Mouse (Mus musculus) embryonic fibroblast, embryonic 13.5 days (primary cell): ENCODE measurements around the gene Klhl12. TPM values are rescaled to one million over a fixed set of nuclear protein-coding genes. Genes with fewer than 3 reads are reported as not detected.
A peak's percentile ranks its signal among the peaks of the same experiment; 100 is the strongest.
"Not testable (repeated sequence)": the region's sequence is repeated elsewhere in the genome, so short reads cannot be mapped to it uniquely, and the experiment has no call there.

Experiments used
- H3K27ac ChIP-seq: 2 replicates; pipeline ENCODE4 v1.5.1; 2012; ENCODE audit warnings: low read length, control low read depth, inconsistent platforms; ENCODE audit not compliant: insufficient read depth
- H3K4me1 ChIP-seq: 2 replicates; pipeline ENCODE4 v1.6.1; 2011; ENCODE audit warnings: low read length; ENCODE audit not compliant: control insufficient read depth, insufficient read depth
- H3K4me3 ChIP-seq: 2 replicates; pipeline ENCODE4 v1.5.1; 2011; ENCODE audit warnings: mild to moderate bottlenecking, control low read depth, low read length; ENCODE audit not compliant: insufficient read depth
- CTCF ChIP-seq: IDR thresholded peaks from 2 replicates; pipeline ENCODE4 v1.5.1; 2011; ENCODE audit warnings: mild to moderate bottlenecking, control low read depth, low read length, moderate library complexity, borderline replicate concordance; ENCODE audit not compliant: insufficient read depth
- POLR2A ChIP-seq: IDR thresholded peaks from 2 replicates; pipeline ENCODE4 v1.6.1; 2011; ENCODE audit warnings: low read depth, mild to moderate bottlenecking, control low read depth, low read length, moderate library complexity
- polyA plus RNA-seq: library from polyadenylated mRNA; stranded (reverse); fragments of >200 nt; gene quantifications from 2 replicates; pipeline ENCODE4 v1.2.4, GENCODE M21; 2011; ENCODE audit warnings: low read depth; ENCODE audit not compliant: missing spikeins, insufficient read length

Klhl12 gene
- polyA plus RNA-seq, 1 experiment: 16.4 TPM

GRCm38 (mm10) chr1:134513876-134514590 is 58.7 kb downstream of the Klhl12 start:
- no peak for TF ChIP-seq POLR2A
- TF ChIP-seq CTCF: no peak

GRCm38 (mm10) chr1:134515891-134516290 is 60.6 kb downstream of the Klhl12 start:
- no peak overlapping the region for H3K27ac ChIP-seq
- TF ChIP-seq POLR2A (no peak), CTCF (no peak)
- H3K4me3 ChIP-seq: no peak overlapping the region
- peaks cover 10% of the 10 kb centered on the region for H3K4me1 ChIP-seq

More at GRCm38 (mm10) chr1:134513876-134514590, 58.7 kb downstream of the Klhl12 start:
- H3K4me3 ChIP-seq: peak overlapping the region; percentile 7; the same call in 1 of the 2 replicates
- no peak overlapping the region for H3K27ac ChIP-seq
- peaks cover 10% of the 10 kb centered on the region for H3K4me1 ChIP-seq

GRCm38 (mm10) chr1:134516491-134517198 is 61.3 kb downstream of the Klhl12 start:
- H3K4me3 ChIP-seq: no peak overlapping the region
- H3K27ac ChIP-seq: peak overlapping the region; percentile 25; the same call in 1 of the 2 replicates
- H3K4me1 ChIP-seq: peaks cover 10% of the 10 kb centered on the region
- TF ChIP-seq CTCF: no peak
- no peak for TF ChIP-seq POLR2A

- H3K27ac ChIP-seq, H3K4me1 ChIP-seq, H3K4me3 ChIP-seq: not testable (repeated sequence)
Measured at GRCm38 (mm10) chr1:134517841-134518240, 62.5 kb downstream of the Klhl12 start.

- peaks cover 7% of the 10 kb centered on the region for H3K4me1 ChIP-seq
- H3K4me3 ChIP-seq: no peak overlapping the region
- TF ChIP-seq POLR2A (no peak), CTCF (peak; percentile 73; the same call in 1 of the 2 replicates)
- no peak overlapping the region for H3K27ac ChIP-seq
Measured at GRCm38 (mm10) chr1:134518677-134519076, 63.3 kb downstream of the Klhl12 start.

GRCm38 (mm10) chr1:134519201-134519600 is 63.9 kb downstream of the Klhl12 start:
- H3K4me1 ChIP-seq, H3K27ac ChIP-seq, H3K4me3 ChIP-seq: not testable (repeated sequence)

GRCm38 (mm10) chr1:134520001-134520721 is 64.8 kb downstream of the Klhl12 start:
- Histone ChIP-seq H3K4me1 (peaks cover 7% of the 10 kb centered on the region), H3K27ac (no peak overlapping the region), H3K4me3 (no peak overlapping the region)
- TF ChIP-seq CTCF (no peak), POLR2A (no peak)

- no peak overlapping the region for H3K4me3 ChIP-seq
- no peak overlapping the region for H3K27ac ChIP-seq
- peaks cover 2% of the 10 kb centered on the region; the same call in 1 of the 2 replicates for H3K4me1 ChIP-seq
- TF ChIP-seq CTCF (no peak), POLR2A (no peak)
Measured at GRCm38 (mm10) chr1:134521163-134521562, 65.8 kb downstream of the Klhl12 start.

- no peak overlapping the region for H3K27ac ChIP-seq
- TF ChIP-seq POLR2A (no peak), CTCF (no peak)
- no peak overlapping the region for H3K4me3 ChIP-seq
- no peaks in the 10 kb centered on the region for H3K4me1 ChIP-seq
Measured at GRCm38 (mm10) chr1:134522325-134522724, 67.0 kb downstream of the Klhl12 start.

GRCm38 (mm10) chr1:134524424-134524823 is 69.1 kb downstream of the Klhl12 start:
- Histone ChIP-seq H3K4me3 (no peak overlapping the region), H3K27ac (no peak overlapping the region), H3K4me1 (no peaks in the 10 kb centered on the region)
- TF ChIP-seq POLR2A (no peak), CTCF (no peak)

- Histone ChIP-seq H3K27ac (no peak overlapping the region), H3K4me1 (no peaks in the 10 kb centered on the region), H3K4me3 (no peak overlapping the region)
- TF ChIP-seq CTCF (no peak), POLR2A (no peak)
Measured at GRCm38 (mm10) chr1:134525015-134525414, 69.7 kb downstream of the Klhl12 start.
